Mouse (Mus musculus): ENCODE results near the gene Fam196b.

The Fam196b gene

GRCm38 (mm10) chr11:34314534-34315379 lies at the start of gene Fam196b:
Fam196b (plus strand) TSS chr11:34314822.
- peak in 1 of 2 experiments; percentile 8 for DNase-seq

GRCm38 (mm10) chr11:34272016-34272415 lies 42.6 kb upstream of the Fam196b start:
- no peak for DNase-seq

GRCm38 (mm10) chr11:34275941-34276340 lies 38.7 kb upstream of the Fam196b start:
- peak; percentile 27 to 35 for DNase-seq

- DNase-seq: no peak
Measured at GRCm38 (mm10) chr11:34276363-34277046, 38.1 kb upstream of the Fam196b start.

GRCm38 (mm10) chr11:34277047-34277445 lies 37.6 kb upstream of the Fam196b start:
- DNase-seq: no peak

GRCm38 (mm10) chr11:34284124-34284808 lies 30.4 kb upstream of the Fam196b start:
- DNase-seq: no peak

- DNase-seq: no peak
Measured at GRCm38 (mm10) chr11:34290265-34290664, 24.4 kb upstream of the Fam196b start.

- DNase-seq: no peak
Measured at GRCm38 (mm10) chr11:34290708-34291107, 23.9 kb upstream of the Fam196b start.

- no peak for DNase-seq
Measured at GRCm38 (mm10) chr11:34291304-34291703, 23.3 kb upstream of the Fam196b start.

- no peak for DNase-seq
Measured at GRCm38 (mm10) chr11:34297698-34298378, 16.8 kb upstream of the Fam196b start.

- no peak for DNase-seq
Measured at GRCm38 (mm10) chr11:34299550-34299949, 15.1 kb upstream of the Fam196b start.

- no peak for DNase-seq
Measured at GRCm38 (mm10) chr11:34300064-34300463, 14.6 kb upstream of the Fam196b start.

GRCm38 (mm10) chr11:34306231-34306630 lies 8.4 kb upstream of the Fam196b start:
- no peak for DNase-seq

- no peak for DNase-seq
Measured at GRCm38 (mm10) chr11:34308731-34309130, 5.9 kb upstream of the Fam196b start.

- DNase-seq: no peak
Measured at GRCm38 (mm10) chr11:34309360-34309759, 5.3 kb upstream of the Fam196b start.

GRCm38 (mm10) chr11:34311717-34312116 lies 2.9 kb upstream of the Fam196b start:
- DNase-seq: no peak

GRCm38 (mm10) chr11:34312208-34312607 lies 2.4 kb upstream of the Fam196b start:
- no peak for DNase-seq

- DNase-seq: no peak
Measured at GRCm38 (mm10) chr11:34315383-34315782, 761 bp downstream of the Fam196b start.

GRCm38 (mm10) chr11:34316176-34316575 lies 1.6 kb downstream of the Fam196b start:
- no peak for DNase-seq

GRCm38 (mm10) chr11:34317001-34317400 lies 2.4 kb downstream of the Fam196b start:
- DNase-seq: no peak

- DNase-seq: no peak
Measured at GRCm38 (mm10) chr11:34319282-34319681, 4.7 kb downstream of the Fam196b start.

- DNase-seq: no peak
Measured at GRCm38 (mm10) chr11:34323664-34324063, 9.0 kb downstream of the Fam196b start.
